8 mouse cellular contexts compared by ENCODE assay signal in the genomic region with DNA sequence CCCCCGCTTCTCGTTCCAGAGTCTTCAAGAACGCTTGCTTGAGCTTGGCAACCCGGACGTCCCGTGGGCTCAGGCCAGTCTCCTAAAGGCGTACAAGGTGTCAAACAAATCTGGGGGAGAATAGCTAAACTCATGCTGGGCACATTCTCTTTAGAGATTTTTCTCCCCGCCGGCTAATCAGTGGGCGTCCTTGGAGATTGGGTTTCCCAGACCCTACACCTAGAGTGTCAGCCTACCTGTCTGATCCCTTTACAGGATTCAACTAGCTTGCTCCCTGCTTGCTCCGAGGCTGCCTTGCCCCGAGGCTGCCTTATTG. TPM values are rescaled to one million over a fixed set of nuclear protein-coding genes. Genes with fewer than 3 reads are reported as not detected.
A peak's percentile ranks its signal among the peaks of the same experiment; 100 is the strongest.
DNase-seq lines count a peak whose midpoint lies in the region; ATAC-seq lines count a peak whose summit lies in the region.

No protein-coding gene starts in this region.

- 1% methylated on average over 12 of the region's 12 CpGs for WGBS in heart, embryonic 10.5 days
- 1% methylated on average over 12 of the region's 12 CpGs for WGBS in midbrain, embryonic 10.5 days

- intact Hi-C loops in left cerebral cortex, postnatal 10 days (cut with DNase I), result no loop called here

- H3K36me3 ChIP-seq in heart, embryonic 10.5 days, result no peaks in the 10 kb centered on the region
- no peaks in the 10 kb centered on the region for H3K36me3 ChIP-seq in midbrain, embryonic 10.5 days

- ATAC-seq in hematopoietic stem cell, adult 5-6 weeks (replicated peaks in 1 of 2; ENCODE audit: insufficient read depth in 1 of 2, low FRiP score in 2 of 2, low TSS enrichment in 1 of 2, low read depth in 1 of 2, poor library complexity in 2 of 2, severe bottlenecking in 2 of 2), result peak; percentile 21 to 34; a peak in 3 of 4 replicates

- H3K4me1 ChIP-seq in heart, embryonic 10.5 days, result peaks cover 28% of the 10 kb centered on the region
- H3K4me1 ChIP-seq in midbrain, embryonic 10.5 days, result peaks cover 33% of the 10 kb centered on the region

- no peak for DNase-seq in heart, embryonic 10.5 days (ENCODE audit: low spot score)
- no peak for DNase-seq in heart, adult 11 months
- DNase-seq in ES-CJ7 (ENCODE audit: low read depth, low spot score), result peak; percentile 41
- DNase-seq in midbrain, embryonic 10.5 days (ENCODE audit: low spot score), result no peak
- no peak for DNase-seq in left cerebral cortex, postnatal 10 days (ENCODE audit: extremely low spot score in 1 of 2, low spot score in 2 of 2)
- DNase-seq in adrenal gland, postnatal 4 days (ENCODE audit: low spot score in 2 of 2), result no peak
- DNase-seq in layer of hippocampus, adult 11-12 months (ENCODE audit: low spot score), result no peak

- H3K4me3 ChIP-seq in heart, embryonic 10.5 days, result peak overlapping the region; percentile 76
- H3K4me3 ChIP-seq in midbrain, embryonic 10.5 days, result peak overlapping the region; percentile 71

- no peaks in the 10 kb centered on the region for H3K9me3 ChIP-seq in heart, embryonic 10.5 days
- H3K9me3 ChIP-seq in midbrain, embryonic 10.5 days (replicated peaks), result no peaks in the 10 kb centered on the region

- H3K27me3 ChIP-seq in heart, embryonic 10.5 days (ENCODE audit: insufficient read depth, poor library complexity, severe bottlenecking), result peaks cover 34% of the 10 kb centered on the region
- H3K27me3 ChIP-seq in midbrain, embryonic 10.5 days (ENCODE audit: low read depth, poor library complexity, severe bottlenecking), result peaks cover 74% of the 10 kb centered on the region

- peak overlapping the region; percentile 85 for H3K27ac ChIP-seq in heart, embryonic 10.5 days
- H3K27ac ChIP-seq in midbrain, embryonic 10.5 days (replicated peaks), result no peak overlapping the region

RNA-seq across cellular contexts. Expression of a gene that starts 0.7 kb away (rescaled TPM):
- 10.9 and 17.7 TPM in 2 replicates for polyA plus RNA-seq in heart, embryonic 10.5 days (2016; fragmentation: Nextera tagmentation; extraction: Ambion mirVana)
- 9.8 and 14.7 TPM in 2 replicates for total RNA-seq in hematopoietic stem cell, adult 5-6 weeks (2017)
- polyA plus RNA-seq in midbrain, embryonic 10.5 days (2016; fragmentation: Nextera tagmentation; extraction: Ambion mirVana), result 3.3 and 3.9 TPM in 2 replicates
- 10 to 100 TPM in 1 of 2 experiments, 1 to 10 TPM in 1; 9.3 to 11.0 TPM for total RNA-seq in left cerebral cortex, postnatal 10 days (2021)
- 10 to 100 TPM; 54.9 to 58.8 TPM for total RNA-seq in adrenal gland, postnatal 4 days (2021)
